Mouse (Mus musculus): ENCODE results near the gene Gm10718.
"Not testable (repeated sequence)": the region's sequence is repeated elsewhere in the genome, so short reads cannot be mapped to it uniquely, and the experiment has no call there.

- TF ChIP-seq GATA1 (IDR thresholded peaks at IDR 0.05; ENCODE audit: borderline replicate concordance, low read length); FLI1 (IDR thresholded peaks at IDR 0.05; ENCODE audit: low read length): not testable (repeated sequence)
Observed at GRCm38 (mm10) chr9:3015896-3016295, 7.5 kb upstream of the Gm10718 start.
